Mouse (Mus musculus): ENCODE measurements around the gene Gucd1. TPM values are rescaled to one million over a fixed set of nuclear protein-coding genes. Genes with fewer than 3 reads are reported as not detected.

Gene Gucd1
- polyA plus RNA-seq, 2 experiments, result 34.0 to 39.2 TPM

DNA sequence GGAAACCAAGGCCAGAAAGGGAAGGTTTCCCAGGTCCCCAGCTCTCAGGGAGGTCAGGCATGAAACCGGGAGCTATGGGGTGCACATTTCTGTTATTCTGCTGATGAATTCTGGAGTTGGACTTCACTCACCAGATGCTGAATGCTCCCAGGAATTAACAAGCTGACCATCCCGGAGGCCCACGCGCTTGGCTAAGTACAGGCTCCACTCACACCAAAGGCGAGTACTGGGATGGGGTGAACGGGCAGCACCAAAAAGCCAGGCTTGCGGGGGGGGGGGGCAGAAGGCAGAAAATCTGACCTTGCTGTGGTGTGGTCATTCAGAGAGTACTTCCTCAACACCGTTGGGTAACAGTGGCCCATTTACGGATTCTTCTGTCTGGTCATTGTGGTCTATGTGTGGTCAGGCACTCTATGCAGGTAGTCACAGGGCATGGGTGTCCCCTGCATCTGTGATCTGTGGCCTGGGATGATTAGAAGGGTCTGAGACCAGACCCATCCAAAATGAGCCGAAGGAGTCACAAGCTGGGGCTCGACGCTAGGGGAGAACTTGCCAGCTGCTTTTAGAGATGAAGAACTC is 47.0 kb upstream of the Gucd1 start:
- Histone ChIP-seq H3K4me3 (replicated peaks; ENCODE audit: low read length) (no peak overlapping the region), H3K36me3 (ENCODE audit: control insufficient read depth, insufficient read depth, low read length) (no peaks in the 10 kb centered on the region), H3K9me3 (ENCODE audit: control insufficient read depth, low read length) (no peaks in the 10 kb centered on the region), H3K9ac (ENCODE audit: low read depth, low read length, severe bottlenecking) (no peak overlapping the region), H3K27me3 (ENCODE audit: control insufficient read depth, insufficient read depth, low read length) (peaks cover 12% of the 10 kb centered on the region), H3K4me1 (ENCODE audit: control insufficient read depth, insufficient read depth, low read length) (peaks cover 4% of the 10 kb centered on the region), H3K4me2 (replicated peaks; ENCODE audit: low read depth, low read length, severe bottlenecking) (no peak overlapping the region), H3K27ac (replicated peaks; ENCODE audit: low read depth, low read length) (no peak overlapping the region)
- no peak for TF ChIP-seq POLR2A (IDR thresholded peaks at IDR 0.05; ENCODE audit: borderline replicate concordance, extremely low read depth, insufficient read depth, insufficient read length)
- ATAC-seq (ENCODE audit: low FRiP score, low read depth), result no peak
- WGBS, result 81% methylated on average over 12 of the region's 12 CpGs
- no peak for DNase-seq (ENCODE audit: low spot score)

DNA sequence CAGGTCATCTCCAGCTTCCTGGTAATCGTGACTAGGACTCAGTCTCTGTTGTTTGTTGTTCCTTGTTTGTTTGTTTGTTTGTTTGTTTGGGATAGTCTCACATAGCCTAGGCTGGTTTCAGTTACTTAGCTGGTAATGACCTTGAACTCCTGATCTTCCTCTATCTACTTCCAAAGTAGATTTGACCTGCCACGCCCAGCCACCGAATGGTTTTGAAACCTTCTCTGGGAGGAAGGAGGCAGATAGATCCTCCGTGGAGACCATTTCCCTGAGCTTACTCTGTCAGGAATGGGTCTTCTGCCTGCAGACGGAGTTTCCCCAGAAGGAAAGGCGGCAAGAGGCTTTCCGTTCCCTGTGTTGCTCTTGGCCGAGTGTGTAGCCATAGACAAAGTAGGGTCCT is 44.8 kb upstream of the Gucd1 start:
- H3K4me2 ChIP-seq (replicated peaks; ENCODE audit: low read depth, low read length, severe bottlenecking), result no peak overlapping the region
- no peak for DNase-seq (ENCODE audit: low spot score)
- no peaks in the 10 kb centered on the region for H3K9me3 ChIP-seq (ENCODE audit: control insufficient read depth, low read length)
- TF ChIP-seq POLR2A (IDR thresholded peaks at IDR 0.05; ENCODE audit: borderline replicate concordance, extremely low read depth, insufficient read depth, insufficient read length), result no peak
- H3K4me1 ChIP-seq (ENCODE audit: control insufficient read depth, insufficient read depth, low read length), result peaks cover 16% of the 10 kb centered on the region
- ATAC-seq (ENCODE audit: low FRiP score, low read depth), result no peak
- no peaks in the 10 kb centered on the region for H3K36me3 ChIP-seq (ENCODE audit: control insufficient read depth, insufficient read depth, low read length)
- WGBS, result 83% methylated on average over 8 of the region's 8 CpGs
- H3K27me3 ChIP-seq (ENCODE audit: control insufficient read depth, insufficient read depth, low read length), result peaks cover 19% of the 10 kb centered on the region
- H3K9ac ChIP-seq (ENCODE audit: low read depth, low read length, severe bottlenecking), result no peak overlapping the region
- no peak overlapping the region for H3K27ac ChIP-seq (replicated peaks; ENCODE audit: low read depth, low read length)
- no peak overlapping the region for H3K4me3 ChIP-seq (replicated peaks; ENCODE audit: low read length)

DNA sequence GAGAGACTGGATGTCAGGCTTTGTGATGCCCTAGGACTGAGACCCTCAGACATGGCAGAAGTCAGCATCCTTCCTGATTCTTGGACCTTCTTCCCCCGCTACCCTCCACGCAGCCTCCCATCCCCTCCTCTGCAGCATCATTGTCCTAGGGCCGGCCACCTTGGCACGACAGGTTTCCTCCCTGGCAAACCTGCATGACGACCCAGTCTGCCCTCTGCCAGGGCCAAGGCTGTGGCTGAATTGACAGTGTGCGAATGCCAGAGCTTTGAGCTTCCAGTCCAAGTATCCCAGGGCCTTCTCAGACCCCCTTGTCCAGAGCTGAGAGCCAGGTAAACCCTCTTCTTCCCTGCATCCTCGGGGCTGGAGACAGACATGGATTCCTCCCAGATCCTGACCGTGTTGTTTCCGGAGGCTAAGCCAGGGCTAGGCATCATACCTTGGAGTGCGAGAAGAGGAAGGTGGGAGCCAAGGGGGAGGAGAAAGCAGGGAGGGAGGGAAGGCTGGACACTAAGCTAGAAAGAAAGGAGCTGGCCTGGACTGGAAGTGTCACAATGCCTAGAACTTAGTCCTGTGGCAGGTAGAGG is 43.4 kb upstream of the Gucd1 start, which contains the start of gene Ggt1:
Gene Ggt1 (plus strand): TSS at position 534 of the 584 bp plus-strand sequence.
- Histone ChIP-seq H3K36me3 (ENCODE audit: control insufficient read depth, insufficient read depth, low read length) (no peaks in the 10 kb centered on the region), H3K27me3 (ENCODE audit: control insufficient read depth, insufficient read depth, low read length) (peaks cover 19% of the 10 kb centered on the region), H3K4me3 (replicated peaks; ENCODE audit: low read length) (peak within 1 kb of the TSS; percentile 59), H3K9ac (ENCODE audit: low read depth, low read length, severe bottlenecking) (peak within 1 kb of the TSS; percentile 69), H3K27ac (replicated peaks; ENCODE audit: low read depth, low read length) (no peak within 1 kb of the TSS), H3K9me3 (ENCODE audit: control insufficient read depth, low read length) (no peaks in the 10 kb centered on the region), H3K4me2 (replicated peaks; ENCODE audit: low read depth, low read length, severe bottlenecking) (peak within 1 kb of the TSS; percentile 99), H3K4me1 (ENCODE audit: control insufficient read depth, insufficient read depth, low read length) (peaks cover 23% of the 10 kb centered on the region)
- no peak for ATAC-seq (ENCODE audit: low FRiP score, low read depth)
- TF ChIP-seq POLR2A (IDR thresholded peaks at IDR 0.05; ENCODE audit: borderline replicate concordance, extremely low read depth, insufficient read depth, insufficient read length), result no peak
- WGBS, result 47% methylated on average over 10 of the region's 10 CpGs
- DNase-seq (ENCODE audit: low spot score), result no peak

DNA sequence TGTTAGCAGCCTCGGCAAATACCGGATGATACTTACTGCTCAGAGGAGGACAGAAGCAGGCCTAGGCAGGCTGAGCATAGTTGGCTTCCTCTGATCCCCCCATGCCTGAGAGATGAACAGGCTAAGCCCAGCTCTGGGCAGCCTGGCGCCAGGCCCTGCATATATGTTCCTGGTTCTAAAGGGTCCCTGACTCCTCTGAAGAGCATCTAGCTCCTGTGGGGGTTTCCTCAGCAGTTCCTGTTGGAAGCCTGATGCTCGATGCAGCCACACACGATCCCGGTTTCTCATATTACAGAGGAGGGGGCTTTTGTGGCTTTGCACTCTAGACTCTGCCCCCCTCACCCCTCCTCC is 42.8 kb upstream of the Gucd1 start:
- ATAC-seq (ENCODE audit: low FRiP score, low read depth) (no peak), DNase-seq (ENCODE audit: low spot score) (no peak)
- H3K4me2 ChIP-seq (replicated peaks; ENCODE audit: low read depth, low read length, severe bottlenecking), result peak overlapping the region; percentile 99
- no peaks in the 10 kb centered on the region for H3K36me3 ChIP-seq (ENCODE audit: control insufficient read depth, insufficient read depth, low read length)
- no peak overlapping the region for H3K27ac ChIP-seq (replicated peaks; ENCODE audit: low read depth, low read length)
- peaks cover 26% of the 10 kb centered on the region for H3K4me1 ChIP-seq (ENCODE audit: control insufficient read depth, insufficient read depth, low read length)
- H3K9ac ChIP-seq (ENCODE audit: low read depth, low read length, severe bottlenecking), result peak overlapping the region; percentile 69
- H3K4me3 ChIP-seq (replicated peaks; ENCODE audit: low read length), result peak overlapping the region; percentile 59
- no peak for TF ChIP-seq POLR2A (IDR thresholded peaks at IDR 0.05; ENCODE audit: borderline replicate concordance, extremely low read depth, insufficient read depth, insufficient read length)
- peaks cover 19% of the 10 kb centered on the region for H3K27me3 ChIP-seq (ENCODE audit: control insufficient read depth, insufficient read depth, low read length)
- H3K9me3 ChIP-seq (ENCODE audit: control insufficient read depth, low read length), result no peaks in the 10 kb centered on the region
- 15% methylated on average over 6 of the region's 6 CpGs for WGBS

DNA sequence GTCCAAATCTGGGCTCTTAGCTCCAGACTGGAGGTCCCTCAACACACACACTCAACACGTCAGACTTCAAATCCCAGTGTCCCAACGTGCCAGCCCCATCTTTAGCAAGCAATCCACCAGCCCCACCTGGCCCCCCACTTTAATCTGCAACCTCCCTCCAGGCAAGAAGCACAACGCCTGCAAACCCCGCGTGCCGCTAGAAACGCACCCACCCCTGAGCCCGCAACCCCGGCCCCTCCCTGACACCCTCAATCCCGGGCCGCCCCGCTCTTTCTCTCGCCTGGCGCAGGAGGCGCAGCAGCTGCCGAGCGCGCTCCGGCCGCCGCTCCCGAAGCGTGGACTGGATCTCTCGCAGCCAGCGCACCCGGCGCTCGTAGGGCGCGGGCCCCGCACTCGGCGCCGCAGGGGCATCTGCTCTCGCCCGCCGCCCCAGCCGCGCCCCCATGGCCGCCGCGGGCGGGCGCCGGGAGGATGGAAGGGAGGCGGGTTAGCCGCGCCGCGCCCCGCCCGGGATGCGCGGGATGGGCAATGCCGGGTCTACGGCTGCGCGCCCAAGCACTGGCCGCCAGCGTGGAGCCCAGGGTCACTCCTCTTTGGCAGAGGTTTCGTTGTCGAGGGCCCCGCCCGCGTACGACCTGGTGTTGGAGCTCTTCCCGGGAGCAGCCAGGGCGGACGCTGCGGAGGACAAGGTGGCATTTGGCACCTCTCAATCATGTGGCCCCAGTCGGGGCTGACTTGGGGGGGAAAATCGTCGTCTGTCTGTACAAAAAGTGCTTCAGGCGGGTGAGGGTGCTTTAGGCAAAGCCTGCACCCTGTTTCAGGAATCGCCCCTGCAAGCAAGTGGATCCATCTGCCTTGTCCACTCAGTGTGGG is 42.1 kb upstream of the Gucd1 start, which contains the start of gene Lrrc75b:
Gene Lrrc75b (minus strand): TSS at position 655 of the 873 bp plus-strand sequence.
- H3K9ac ChIP-seq (ENCODE audit: low read depth, low read length, severe bottlenecking), result peak within 1 kb of the TSS; percentile 69
- no peak for DNase-seq (ENCODE audit: low spot score)
- H3K27me3 ChIP-seq (ENCODE audit: control insufficient read depth, insufficient read depth, low read length), result peaks cover 19% of the 10 kb centered on the region
- no peak for TF ChIP-seq POLR2A (IDR thresholded peaks at IDR 0.05; ENCODE audit: borderline replicate concordance, extremely low read depth, insufficient read depth, insufficient read length)
- H3K4me3 ChIP-seq (replicated peaks; ENCODE audit: low read length), result peak within 1 kb of the TSS; percentile 59
- ATAC-seq (ENCODE audit: low FRiP score, low read depth), result no peak
- peaks cover 26% of the 10 kb centered on the region for H3K4me1 ChIP-seq (ENCODE audit: control insufficient read depth, insufficient read depth, low read length)
- no peaks in the 10 kb centered on the region for H3K36me3 ChIP-seq (ENCODE audit: control insufficient read depth, insufficient read depth, low read length)
- H3K9me3 ChIP-seq (ENCODE audit: control insufficient read depth, low read length), result no peaks in the 10 kb centered on the region
- peak within 1 kb of the TSS; percentile 99 for H3K4me2 ChIP-seq (replicated peaks; ENCODE audit: low read depth, low read length, severe bottlenecking)
- H3K27ac ChIP-seq (replicated peaks; ENCODE audit: low read depth, low read length), result no peak within 1 kb of the TSS
- under 1% methylated on average over 69 of the region's 75 CpGs for WGBS

Data from limb, embryonic 14.5 days (tissue).